Mouse (Mus musculus): ENCODE measurements at regions not wholly inside any gene's neighbourhood (a gene's known extent, or its start where the extent isn't known, plus 50 kb on each side); places are given as distances from the start of the nearest gene placed in this dataset.
A peak's percentile ranks its signal among the peaks of the same experiment; 100 is the strongest.

- DNase-seq (ENCODE audit: low spot score in 2 of 2) = peak; percentile 37 to 39
These were observed 161.1 kb downstream of the March11 start for GRCm38 (mm10) chr15:26469901-26470383.

GRCm38 (mm10) chr15:26487378-26487777, 178.5 kb downstream of the March11 start:
- no peak for DNase-seq (ENCODE audit: low spot score in 2 of 2)
